ENCODE assay signal across 12 mouse cellular contexts in the genomic region with DNA sequence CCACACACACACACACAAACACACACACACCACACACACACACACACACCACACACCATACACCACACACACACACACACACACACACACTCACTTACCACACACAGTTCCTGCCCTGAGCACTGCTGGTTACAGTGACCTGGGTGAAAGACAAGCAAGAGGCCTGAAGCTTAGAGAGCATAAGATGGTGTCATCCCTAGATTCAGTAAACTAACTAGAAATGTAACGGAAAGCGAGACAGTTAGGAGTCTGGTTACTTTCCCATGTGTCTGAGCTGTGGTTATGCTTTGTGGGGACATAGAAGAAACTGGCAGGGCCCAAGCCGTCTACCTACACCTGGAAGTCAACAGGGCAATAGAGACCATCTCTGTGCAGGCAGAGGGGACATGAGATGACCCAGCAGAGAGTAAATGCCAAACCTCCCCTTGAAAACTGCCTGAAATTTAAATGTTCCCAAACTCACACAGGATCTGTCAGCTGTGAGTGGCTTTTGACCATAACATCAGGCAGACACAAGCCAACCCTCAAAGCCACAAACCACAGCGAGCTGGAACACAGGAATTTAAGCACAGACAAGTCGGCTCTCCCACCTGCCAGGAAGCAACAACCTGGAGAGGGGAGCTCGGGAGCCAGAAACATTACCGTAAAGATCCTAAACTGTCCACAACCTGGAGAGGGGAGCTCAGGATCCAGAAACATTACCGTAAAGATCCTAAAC. TPM values are rescaled to one million over a fixed set of nuclear protein-coding genes. Genes with fewer than 3 reads are reported as not detected.
DNase-seq lines count a peak whose midpoint lies in the region; ATAC-seq and TF ChIP-seq lines count a peak whose summit lies in the region.
"Had no signal": no experiment of that assay in that cellular context is flagged by ENCODE, and none has a peak within 500 bp of the region (broad histone marks: within the 10 kb centered on the region; RNA-seq: fewer than 3 reads in every experiment).

No protein-coding gene starts in this region.

- H3K4me3 ChIP-seq in liver, embryonic 11.5 days (ENCODE audit: low read depth, low read length): peak overlapping the region; percentile 28
- H3K4me3 ChIP-seq in MEL (ENCODE audit: control insufficient read depth in 1 of 2, insufficient read depth in 1 of 2, low read depth in 2 of 2, low read length in 2 of 2): no peak overlapping the region
- H3K4me3 ChIP-seq in liver, postnatal 0 days (ENCODE audit: low read depth, low read length): peak overlapping the region; percentile 20; the same call in 1 of the 2 replicates
- H3K4me3 ChIP-seq in stomach, postnatal 0 days (ENCODE audit: low read depth, low read length): no peak overlapping the region
- H3K4me3 ChIP-seq: embryonic facial prominence, embryonic 15.5 days; lung, embryonic 15.5 days; neural tube, embryonic 12.5 days had no signal

- no peak for TF ChIP-seq CTCF in MEL (IDR thresholded peaks at IDR 0.05 in 2 of 3, conservative IDR thresholded peaks at IDR 0.05 in 1 of 3; ENCODE audit: control insufficient read depth in 1 of 3, insufficient read depth in 1 of 3, low read depth in 2 of 3, low read length in 3 of 3, poor library complexity in 1 of 3, severe bottlenecking in 1 of 3)
- no peak for TF ChIP-seq CTCF in liver, postnatal 0 days (IDR thresholded peaks at IDR 0.05; ENCODE audit: low read depth)
- no peak for TF ChIP-seq CTCF in stomach, postnatal 0 days (IDR thresholded peaks at IDR 0.05; ENCODE audit: low read depth)

- no peak for TF ChIP-seq EP300 in MEL (IDR thresholded peaks at IDR 0.05; ENCODE audit: low read depth in 1 of 2, low read length in 2 of 2)
- no peak for TF ChIP-seq EP300 in liver, postnatal 0 days (IDR thresholded peaks at IDR 0.05; ENCODE audit: low read depth)
- no peak for TF ChIP-seq EP300 in stomach, postnatal 0 days (optimal IDR thresholded peaks at IDR 0.05)

- ATAC-seq in liver, embryonic 11.5 days (replicated peaks; ENCODE audit: low FRiP score): peak; percentile 34
- ATAC-seq in liver, postnatal 0 days: peak; percentile 64
- ATAC-seq in stomach, postnatal 0 days (ENCODE audit: low FRiP score, low TSS enrichment): no peak
- ATAC-seq: hindbrain, postnatal 0 days had no signal

- no peaks in the 10 kb centered on the region for H3K27me3 ChIP-seq in liver, embryonic 11.5 days (replicated peaks; ENCODE audit: control insufficient read depth, insufficient read depth, low read length)
- H3K27me3 ChIP-seq in MEL (ENCODE audit: control insufficient read depth in 1 of 2, insufficient read depth in 2 of 2, low read length in 2 of 2): no peaks in the 10 kb centered on the region
- no peaks in the 10 kb centered on the region for H3K27me3 ChIP-seq in liver, postnatal 0 days (ENCODE audit: insufficient read depth, low read length)
- no peaks in the 10 kb centered on the region for H3K27me3 ChIP-seq in stomach, postnatal 0 days (ENCODE audit: control insufficient read depth, insufficient read depth, low read length)
- H3K27me3 ChIP-seq: embryonic facial prominence, embryonic 15.5 days; lung, embryonic 15.5 days; neural tube, embryonic 12.5 days had no signal

- H3K36me3 ChIP-seq in liver, embryonic 11.5 days (ENCODE audit: control insufficient read depth, insufficient read depth, low read length): no peaks in the 10 kb centered on the region
- H3K36me3 ChIP-seq in MEL (ENCODE audit: control insufficient read depth in 1 of 2, insufficient read depth in 2 of 2, low read length in 2 of 2): no peaks in the 10 kb centered on the region
- H3K36me3 ChIP-seq in liver, postnatal 0 days (replicated peaks; ENCODE audit: insufficient read depth, low read length): no peaks in the 10 kb centered on the region
- H3K36me3 ChIP-seq in stomach, postnatal 0 days (ENCODE audit: control insufficient read depth, insufficient read depth, low read length): no peaks in the 10 kb centered on the region
- H3K36me3 ChIP-seq: embryonic facial prominence, embryonic 15.5 days; lung, embryonic 15.5 days; neural tube, embryonic 12.5 days had no signal

- H3K4me2 ChIP-seq in liver, embryonic 11.5 days: peak overlapping the region; percentile 48
- H3K4me2 ChIP-seq in liver, postnatal 0 days (ENCODE audit: low read depth, low read length): peak overlapping the region; percentile 55
- H3K4me2 ChIP-seq in stomach, postnatal 0 days (replicated peaks; ENCODE audit: low read depth): no peak overlapping the region
- H3K4me2 ChIP-seq: embryonic facial prominence, embryonic 15.5 days; lung, embryonic 15.5 days; neural tube, embryonic 12.5 days had no signal

- H3K27ac ChIP-seq in liver, embryonic 11.5 days (ENCODE audit: low read depth, low read length): peak overlapping the region; percentile 64
- no peak overlapping the region for H3K27ac ChIP-seq in MEL (ENCODE audit: control insufficient read depth, low read depth, low read length)
- H3K27ac ChIP-seq in liver, postnatal 0 days (ENCODE audit: low read depth): peak overlapping the region; percentile 72
- H3K27ac ChIP-seq in stomach, postnatal 0 days (replicated peaks): no peak overlapping the region
- H3K27ac ChIP-seq: embryonic facial prominence, embryonic 15.5 days; hindbrain, postnatal 0 days; lung, embryonic 15.5 days; neural tube, embryonic 12.5 days had no signal

- 12% methylated on average over 8 of the region's 8 CpGs for WGBS in liver, embryonic 11.5 days
- 10% methylated on average over 8 of the region's 8 CpGs for WGBS in liver, postnatal 0 days (ENCODE audit: insufficient replicate concordance)
- WGBS in stomach, postnatal 0 days: 23% methylated on average over 8 of the region's 8 CpGs

- peak overlapping the region; percentile 20; the same call in 1 of the 2 replicates for H3K9ac ChIP-seq in liver, embryonic 11.5 days (ENCODE audit: low read depth, low read length)
- H3K9ac ChIP-seq in MEL (ENCODE audit: control insufficient read depth, low read depth, low read length, poor library complexity, severe bottlenecking): no peak overlapping the region
- H3K9ac ChIP-seq in liver, postnatal 0 days (replicated peaks): no peak overlapping the region
- H3K9ac ChIP-seq in stomach, postnatal 0 days (ENCODE audit: low read length): no peak overlapping the region
- H3K9ac ChIP-seq: embryonic facial prominence, embryonic 15.5 days; lung, embryonic 15.5 days; neural tube, embryonic 12.5 days had no signal

- TF ChIP-seq POLR2A in MEL (IDR thresholded peaks at IDR 0.05; ENCODE audit: control insufficient read depth in 1 of 2, insufficient read depth in 1 of 2, low read depth in 1 of 2, low read length in 2 of 2, poor library complexity in 1 of 2): no peak

- DNase-seq in liver, embryonic 11.5 days (ENCODE audit: low spot score): peak; percentile 41
- DNase-seq in liver: no peak
- DNase-seq in MEL (ENCODE audit: low read depth, low spot score): no peak
- DNase-seq in embryo, embryonic 9.5 days (ENCODE audit: extremely low spot score): peak; percentile 17
- DNase-seq in liver, postnatal 0 days: peak; percentile 18
- no peak for DNase-seq in stomach, postnatal 0 days (ENCODE audit: low spot score)
- no peak for DNase-seq in right cerebral cortex, postnatal 4 days
- no peak for DNase-seq in spleen, adult 18-20 months

- no peaks in the 10 kb centered on the region for H3K79me2 ChIP-seq in MEL (ENCODE audit: control insufficient read depth, insufficient read depth, low read length, poor library complexity)

- H3K9me3 ChIP-seq in liver, embryonic 11.5 days (ENCODE audit: control insufficient read depth, low read length): no peaks in the 10 kb centered on the region
- no peaks in the 10 kb centered on the region for H3K9me3 ChIP-seq in MEL (replicated peaks; ENCODE audit: insufficient read depth, low read length)
- no peaks in the 10 kb centered on the region for H3K9me3 ChIP-seq in liver, postnatal 0 days (ENCODE audit: low read length)
- no peaks in the 10 kb centered on the region for H3K9me3 ChIP-seq in stomach, postnatal 0 days (ENCODE audit: control insufficient read depth, low read length)
- H3K9me3 ChIP-seq: embryonic facial prominence, embryonic 15.5 days; lung, embryonic 15.5 days; neural tube, embryonic 12.5 days had no signal

- H3K4me1 ChIP-seq in liver, embryonic 11.5 days (replicated peaks; ENCODE audit: control insufficient read depth, insufficient read depth, low read length): peaks cover 14% of the 10 kb centered on the region
- H3K4me1 ChIP-seq in MEL (ENCODE audit: control insufficient read depth in 1 of 2, insufficient read depth in 2 of 2, low read length in 2 of 2): peaks cover 0 to 6% of the 10 kb centered on the region in 2 experiments; a peak in 1 of 4 replicates
- peaks cover 17% of the 10 kb centered on the region for H3K4me1 ChIP-seq in liver, postnatal 0 days (ENCODE audit: insufficient read depth)
- H3K4me1 ChIP-seq in stomach, postnatal 0 days (replicated peaks; ENCODE audit: control insufficient read depth, insufficient read depth): no peaks in the 10 kb centered on the region
- H3K4me1 ChIP-seq: embryonic facial prominence, embryonic 15.5 days; lung, embryonic 15.5 days; neural tube, embryonic 12.5 days had no signal

- no peak for TF ChIP-seq RAD21 in MEL (IDR thresholded peaks at IDR 0.05; ENCODE audit: low read depth, low read length)

TF ChIP-seq in MEL, 35 proteins besides CTCF, POLR2A, EP300 and RAD21:
- TF ChIP-seq MAFK (IDR thresholded peaks at IDR 0.05; ENCODE audit: borderline replicate concordance, low read depth, low read length) (no peak), MXI1 (IDR thresholded peaks at IDR 0.05; ENCODE audit: low read depth, low read length) (peak; percentile 64; the same call in 1 of the 2 replicates)

RNA-seq across cellular contexts. Expression of gene Prkar2b, which starts 51.7 kb away (rescaled TPM):
- 103 and 123 TPM in 2 replicates for polyA plus RNA-seq in liver, embryonic 11.5 days (2014; fragmentation: Nextera tagmentation; extraction: Ambion mirVana)
- 15.2 and 15.7 TPM in 2 replicates for total RNA-seq in MEL (2012; rRNA removed)
- 100 to 1,000 TPM in 1 of 2 experiments, 10 to 100 TPM in 1; 34.1 to 154 TPM for polyA plus RNA-seq in MEL (2012; ENCODE audit: insufficient read depth in 1 of 2, insufficient read length in 2 of 2, low read depth in 1 of 2, low replicate concordance in 2 of 2, missing spikeins in 1 of 2)
- 34.0 and 34.6 TPM in 2 replicates for polyA plus RNA-seq in liver, postnatal 0 days (2015; fragmentation: Nextera tagmentation; extraction: Ambion mirVana)
- 16.3 and 17.9 TPM in 2 replicates for polyA plus RNA-seq in stomach, postnatal 0 days (2015; fragmentation: Nextera tagmentation; extraction: Ambion mirVana)

RNA-seq across cellular contexts. Expression of gene Hbp1, which starts 59.1 kb away (rescaled TPM):
- polyA plus RNA-seq in liver, embryonic 11.5 days (2014; fragmentation: Nextera tagmentation; extraction: Ambion mirVana): 51.3 and 57.5 TPM in 2 replicates
- 4.3 and 7.2 TPM in 2 replicates for total RNA-seq in MEL (2012; rRNA removed)
- 1 to 10 TPM in 1 of 2 experiments, not detected in 1; 8.8 TPM for polyA plus RNA-seq in MEL (2012; ENCODE audit: insufficient read depth in 1 of 2, insufficient read length in 2 of 2, low read depth in 1 of 2, low replicate concordance in 2 of 2, missing spikeins in 1 of 2)
- 47.3 and 50.1 TPM in 2 replicates for polyA plus RNA-seq in liver, postnatal 0 days (2015; fragmentation: Nextera tagmentation; extraction: Ambion mirVana)
- 75.2 and 81.5 TPM in 2 replicates for polyA plus RNA-seq in stomach, postnatal 0 days (2015; fragmentation: Nextera tagmentation; extraction: Ambion mirVana)

Comparison
In these comparisons a context has a peak if more than half of its experiments do, and no peak if none do; other contexts are left out.
1. DNase-seq: peak in liver, embryonic 11.5 days (single experiment), embryo, embryonic 9.5 days (single experiment) and liver, postnatal 0 days (single experiment); none in liver (single experiment), MEL (single experiment), stomach, postnatal 0 days (single experiment), right cerebral cortex, postnatal 4 days (single experiment) and spleen, adult 18-20 months (0 of 2).
2. H3K27ac ChIP-seq: peak in liver, embryonic 11.5 days (single experiment) and liver, postnatal 0 days (single experiment); none in MEL (single experiment) and stomach, postnatal 0 days (single experiment).
3. H3K4me3 ChIP-seq: peak in liver, embryonic 11.5 days (single experiment) and liver, postnatal 0 days (single experiment); none in MEL (0 of 2) and stomach, postnatal 0 days (single experiment).